ENCODE assay signal across 29 mouse cellular contexts in the genomic region with DNA sequence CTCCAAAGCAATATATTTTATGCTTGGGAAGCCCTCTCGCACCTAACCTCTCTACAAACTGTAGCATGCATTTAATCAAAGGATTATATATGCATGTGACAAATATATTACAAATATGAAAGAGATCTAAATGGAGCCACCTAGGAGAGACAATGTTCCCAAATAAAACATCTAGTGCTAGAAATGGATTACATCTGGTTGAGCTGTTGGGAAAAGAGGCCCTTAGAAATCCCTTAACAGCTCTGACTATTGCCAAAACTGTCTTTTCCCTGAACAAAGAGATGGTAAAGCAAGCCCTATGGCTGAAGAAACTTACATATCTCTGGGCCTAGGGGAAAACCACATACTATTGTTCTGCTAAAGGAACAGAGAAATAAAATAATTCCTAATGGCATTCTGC.
"Had no signal": no experiment of that assay in that cellular context is flagged by ENCODE, and none has a peak within 500 bp of the region (broad histone marks: within the 10 kb centered on the region; RNA-seq: fewer than 3 reads in every experiment).

No protein-coding gene starts in this region.

- H3K9ac ChIP-seq: limb, embryonic 12.5 days; limb, embryonic 13.5 days; limb, embryonic 15.5 days; liver, embryonic 12.5 days; liver, embryonic 13.5 days; liver, embryonic 14.5 days; liver, embryonic 15.5 days; liver, postnatal 0 days; midbrain, embryonic 12.5 days; midbrain, embryonic 13.5 days; midbrain, embryonic 15.5 days; neural tube, embryonic 12.5 days; neural tube, embryonic 13.5 days had no signal

- H3K4me2 ChIP-seq: limb, embryonic 12.5 days; limb, embryonic 13.5 days; limb, embryonic 15.5 days; liver, embryonic 11.5 days; liver, embryonic 12.5 days; liver, embryonic 13.5 days; liver, embryonic 15.5 days; midbrain, embryonic 11.5 days; midbrain, embryonic 12.5 days; midbrain, embryonic 13.5 days; midbrain, embryonic 15.5 days; neural tube, embryonic 12.5 days; neural tube, embryonic 13.5 days had no signal

- H3K4me3 ChIP-seq: left cerebral cortex, adult 2 months; limb, embryonic 10.5 days; limb, embryonic 12.5 days; limb, embryonic 13.5 days; limb, embryonic 15.5 days; liver, embryonic 12.5 days; liver, embryonic 13.5 days; liver, embryonic 15.5 days; megakaryocyte, embryonic 14.5 days; midbrain, embryonic 10.5 days; midbrain, embryonic 12.5 days; midbrain, embryonic 13.5 days; midbrain, embryonic 15.5 days; myocyte; neural tube, embryonic 12.5 days; neural tube, embryonic 13.5 days had no signal

- H3K27ac ChIP-seq: left cerebral cortex, adult 2 months; limb, embryonic 10.5 days; limb, embryonic 12.5 days; limb, embryonic 13.5 days; limb, embryonic 15.5 days; liver, embryonic 12.5 days; liver, embryonic 13.5 days; liver, embryonic 14.5 days; liver, embryonic 15.5 days; macrophage; midbrain, embryonic 10.5 days; midbrain, embryonic 12.5 days; midbrain, embryonic 13.5 days; midbrain, embryonic 15.5 days; neural tube, embryonic 12.5 days; neural tube, embryonic 13.5 days had no signal

- H3K36me3 ChIP-seq: limb, embryonic 10.5 days; limb, embryonic 12.5 days; limb, embryonic 13.5 days; limb, embryonic 15.5 days; liver, embryonic 12.5 days; liver, embryonic 13.5 days; liver, embryonic 15.5 days; midbrain, embryonic 10.5 days; midbrain, embryonic 12.5 days; midbrain, embryonic 13.5 days; midbrain, embryonic 15.5 days; neural tube, embryonic 12.5 days; neural tube, embryonic 13.5 days had no signal

- DNase-seq: layer of hippocampus, postnatal 36 days; left cerebral cortex, postnatal 4 days; liver; liver, embryonic 13.5 days; liver, postnatal 0 days; lung, adult 18-20 months; lung, adult 2 months; lung, postnatal 36 days; midbrain, embryonic 14.5 days had no signal

- H3K27me3 ChIP-seq: limb, embryonic 12.5 days; limb, embryonic 13.5 days; limb, embryonic 15.5 days; liver, embryonic 12.5 days; liver, embryonic 13.5 days; liver, embryonic 15.5 days; megakaryocyte, embryonic 14.5 days; midbrain, embryonic 12.5 days; midbrain, embryonic 13.5 days; midbrain, embryonic 15.5 days; neural tube, embryonic 12.5 days; neural tube, embryonic 13.5 days had no signal

- H3K9me3 ChIP-seq: limb, embryonic 10.5 days; limb, embryonic 12.5 days; limb, embryonic 15.5 days; liver, embryonic 12.5 days; liver, embryonic 13.5 days; liver, embryonic 15.5 days; midbrain, embryonic 10.5 days; midbrain, embryonic 12.5 days; midbrain, embryonic 13.5 days; midbrain, embryonic 15.5 days; neural tube, embryonic 12.5 days had no signal

- H3K4me1 ChIP-seq: limb, embryonic 10.5 days; limb, embryonic 12.5 days; limb, embryonic 13.5 days; limb, embryonic 15.5 days; liver, embryonic 12.5 days; liver, embryonic 13.5 days; liver, embryonic 15.5 days; megakaryocyte, embryonic 14.5 days; midbrain, embryonic 10.5 days; midbrain, embryonic 12.5 days; midbrain, embryonic 13.5 days; midbrain, embryonic 15.5 days; neural tube, embryonic 12.5 days; neural tube, embryonic 13.5 days had no signal

- ATAC-seq: liver, embryonic 12.5 days; liver, postnatal 0 days; midbrain, embryonic 13.5 days; midbrain, embryonic 15.5 days; midbrain, embryonic 16.5 days had no signal
